Mouse (Mus musculus) kidney, postnatal 10 days (tissue): ENCODE results near the gene Bcar3.
"Not testable (repeated sequence)": the region's sequence is repeated elsewhere in the genome, so short reads cannot be mapped to it uniquely, and the experiment has no call there.

Experiments used
- DNase-seq: peaks from one replicate; pipeline ENCODE4 v3.0.0; 2021; ENCODE audit warnings: mixed read lengths

Gene Bcar3

DNA sequence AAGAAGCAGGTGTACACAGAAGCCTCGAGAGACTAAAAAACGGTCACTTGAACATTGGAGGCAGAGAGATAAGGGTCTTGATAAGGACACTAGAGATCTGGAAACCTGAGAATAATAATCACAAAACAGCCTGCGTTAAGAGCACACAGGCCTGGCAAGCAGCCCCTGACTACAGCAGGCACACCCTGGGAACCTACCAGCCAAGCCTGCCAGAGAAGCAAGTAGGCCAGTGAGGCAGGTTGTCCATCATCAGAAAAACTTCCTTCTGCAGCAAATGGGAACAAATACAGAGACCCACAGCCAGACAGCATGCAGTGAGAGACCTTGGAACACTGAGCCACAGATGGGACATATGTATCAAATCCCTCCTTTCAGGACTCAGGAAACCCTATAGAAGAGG is 93.8 kb downstream of the Bcar3 start:
- DNase-seq = no peak

DNA sequence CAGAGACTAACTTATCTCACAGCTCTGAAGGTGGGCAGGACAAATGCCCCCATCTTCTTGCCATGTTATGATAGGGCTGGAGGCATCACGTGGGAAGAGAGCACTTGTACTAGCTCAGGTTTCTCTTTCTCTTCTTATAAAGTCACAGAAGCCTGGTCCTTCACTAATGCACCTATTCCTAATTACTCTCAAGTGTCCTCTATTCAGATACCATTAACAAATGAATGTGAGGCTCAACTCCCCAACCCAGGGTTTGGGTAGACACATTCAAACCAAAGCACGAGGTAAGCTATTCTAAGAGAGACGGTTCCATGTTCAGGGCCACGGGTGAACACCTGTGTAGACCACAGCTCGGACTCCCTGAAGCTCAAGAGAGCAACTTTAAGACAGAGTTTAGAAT is 96.0 kb downstream of the Bcar3 start:
- DNase-seq = no peak

DNA sequence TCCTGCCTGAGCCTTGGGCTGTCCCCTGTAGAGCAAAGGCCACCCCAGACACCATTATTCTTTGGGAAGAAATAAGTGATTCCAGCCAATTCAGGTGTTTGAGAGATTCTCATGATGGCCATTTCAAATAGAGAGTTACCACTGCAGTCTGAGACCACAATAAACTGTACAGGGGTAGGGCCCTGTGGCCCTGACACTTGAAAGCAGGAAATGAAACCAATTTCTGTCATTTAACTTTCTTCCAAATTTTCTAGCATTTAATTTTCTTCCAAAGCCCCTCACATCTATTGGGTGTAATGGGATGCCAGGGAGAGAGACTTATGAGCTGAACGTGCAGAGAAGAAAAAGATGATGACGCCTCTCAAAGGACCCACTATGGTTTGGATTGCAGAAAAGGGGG is 97.2 kb downstream of the Bcar3 start:
- no peak for DNase-seq

DNA sequence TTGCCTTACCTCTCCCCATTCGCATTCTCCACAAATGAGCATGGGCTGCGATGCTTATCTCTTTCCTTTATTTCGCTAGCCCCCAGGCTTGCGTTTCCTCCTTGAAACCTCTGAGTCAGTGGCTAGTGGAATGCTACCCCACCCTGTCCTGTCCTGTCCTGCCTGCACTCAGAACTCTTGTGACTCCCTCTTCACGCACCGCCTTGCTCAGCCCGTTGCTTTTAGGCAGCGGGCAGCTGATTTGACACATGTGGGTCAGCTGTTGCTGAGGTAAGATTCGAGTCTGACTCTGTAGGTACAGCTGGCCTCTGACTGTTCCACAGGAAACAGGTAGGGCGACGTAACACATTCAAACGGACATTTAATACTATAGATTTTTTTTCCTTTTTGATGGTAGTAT is 97.9 kb downstream of the Bcar3 start:
- no peak for DNase-seq

- not testable (repeated sequence) for DNase-seq
These were observed 99.5 kb downstream of the Bcar3 start for GRCm38 (mm10) chr3:122393411-122393810.

DNA sequence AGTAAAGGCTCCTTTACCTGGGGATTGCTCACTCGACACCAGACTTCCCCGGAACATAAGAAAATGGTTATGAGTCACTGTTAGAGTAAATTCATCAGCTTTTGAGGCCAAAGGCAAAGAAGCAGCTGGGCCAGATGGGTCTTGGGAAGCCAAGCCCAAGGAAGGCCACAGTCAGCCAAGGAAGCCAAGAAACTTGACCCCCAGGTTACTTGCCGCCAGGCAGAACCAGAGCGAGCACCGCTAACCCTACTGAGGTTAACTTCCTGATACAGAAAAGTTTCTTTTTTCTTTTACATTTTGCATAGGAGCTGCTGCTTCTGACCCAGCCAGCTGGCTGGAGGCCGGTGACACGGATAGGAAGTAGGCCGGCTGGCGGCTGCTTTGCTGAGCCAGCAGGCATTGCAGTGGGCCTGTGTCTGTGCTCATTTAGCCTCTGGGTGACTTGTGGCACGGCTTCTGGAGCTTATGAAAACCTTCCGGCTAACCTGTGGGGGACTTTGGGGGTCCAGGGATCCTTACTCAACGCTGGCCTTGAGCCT is 100.0 kb downstream of the Bcar3 start:
- peak; percentile 41 for DNase-seq

GRCm38 (mm10) chr3:122396957-122397356 is 103.0 kb downstream of the Bcar3 start:
- no peak for DNase-seq

DNA sequence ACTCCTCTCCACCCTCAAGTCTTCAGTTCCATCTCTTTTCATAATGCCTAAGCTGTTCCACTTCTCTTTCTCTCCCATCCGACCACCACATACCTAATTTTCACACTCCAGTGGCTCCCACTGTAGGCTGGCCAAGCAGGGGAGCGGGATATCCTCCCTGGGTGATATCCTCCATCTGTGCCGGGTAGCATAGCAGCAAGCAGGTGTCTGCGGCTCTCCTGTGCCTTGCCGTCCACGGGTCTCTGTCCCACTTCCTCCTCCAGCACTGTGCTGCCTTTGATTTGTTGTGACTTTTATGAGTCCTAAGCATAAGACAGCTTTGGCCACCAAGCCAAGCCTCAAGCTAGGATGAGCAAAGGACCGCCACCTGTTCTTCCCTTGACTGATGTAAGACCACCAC is 103.5 kb downstream of the Bcar3 start:
- no peak for DNase-seq

DNA sequence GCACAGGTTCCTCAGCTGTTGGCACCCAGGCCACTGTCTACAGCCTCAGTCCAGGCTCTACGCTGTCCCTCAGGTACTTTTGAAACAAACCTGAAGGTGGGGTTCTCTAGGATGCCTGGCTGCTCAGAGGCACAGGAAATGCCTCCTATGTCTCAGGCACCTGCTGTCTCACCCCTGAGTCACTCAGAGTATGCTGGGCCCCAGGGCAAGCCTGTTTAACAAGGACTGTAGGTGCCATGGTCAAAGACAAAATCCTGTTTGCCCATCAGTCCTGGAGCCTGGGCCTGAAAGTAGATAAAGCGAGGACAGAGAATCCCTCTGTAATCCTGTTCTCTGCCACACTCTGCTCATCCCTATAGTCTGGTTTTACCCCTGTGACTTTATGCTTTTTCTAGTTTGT is 107.1 kb downstream of the Bcar3 start:
- DNase-seq = no peak

GRCm38 (mm10) chr3:122402143-122402542 is 108.2 kb downstream of the Bcar3 start:
- no peak for DNase-seq

- DNase-seq = no peak
These were observed 110.1 kb downstream of the Bcar3 start for GRCm38 (mm10) chr3:122403860-122404557.

- DNase-seq = no peak
These were observed 111.4 kb downstream of the Bcar3 start for GRCm38 (mm10) chr3:122405203-122405956.

- no peak for DNase-seq
These were observed 112.5 kb downstream of the Bcar3 start for GRCm38 (mm10) chr3:122406416-122406815.

DNA sequence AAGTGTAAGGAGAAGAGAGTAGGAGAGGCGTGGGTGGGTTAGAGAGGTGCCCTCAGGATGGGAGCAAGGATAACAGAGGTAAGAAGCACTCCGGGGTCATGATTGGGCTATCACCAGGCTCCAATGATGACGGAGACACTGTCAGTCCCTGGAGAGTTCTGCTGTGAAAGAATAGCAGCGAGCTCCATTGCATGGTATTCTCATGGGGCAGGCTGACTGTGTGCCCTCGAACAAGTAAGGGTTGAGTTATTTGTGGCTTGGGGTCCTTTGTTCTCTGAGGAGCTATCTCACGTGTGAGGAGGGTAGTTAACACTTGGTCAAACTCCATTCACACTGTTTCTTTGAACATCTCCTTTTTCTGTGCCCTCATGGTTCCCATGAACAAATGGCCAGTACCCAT is 113.8 kb downstream of the Bcar3 start:
- no peak for DNase-seq

GRCm38 (mm10) chr3:122408798-122409311 is 114.9 kb downstream of the Bcar3 start:
- peak; percentile 20 for DNase-seq

GRCm38 (mm10) chr3:122411590-122411989 is 117.7 kb downstream of the Bcar3 start:
- DNase-seq = no peak

- DNase-seq = peak; percentile 24
These were observed 120.0 kb downstream of the Bcar3 start for GRCm38 (mm10) chr3:122413729-122414561.

GRCm38 (mm10) chr3:122414868-122415267 is 120.9 kb downstream of the Bcar3 start:
- DNase-seq = no peak

DNA sequence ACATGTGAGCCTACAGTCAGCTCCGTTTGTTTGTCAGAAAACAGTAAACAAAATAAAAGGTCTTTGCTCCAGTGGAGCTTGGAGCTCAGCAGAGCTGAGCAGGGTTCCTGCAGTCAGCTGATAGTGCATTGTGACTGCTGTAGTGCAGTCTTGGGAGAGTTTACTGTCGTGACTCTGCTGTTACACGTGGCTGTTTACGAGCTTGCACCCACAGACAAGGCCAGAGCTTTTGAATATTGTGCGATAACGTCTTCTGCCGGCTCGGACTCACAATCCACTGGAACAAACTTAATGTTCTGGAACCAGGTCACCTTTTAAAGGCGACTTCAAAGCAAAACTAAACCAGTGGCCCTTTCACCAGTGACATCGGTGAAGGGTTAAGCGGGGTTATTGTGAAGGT is 123.5 kb downstream of the Bcar3 start:
- DNase-seq = no peak

GRCm38 (mm10) chr3:122418564-122419274 is 124.8 kb downstream of the Bcar3 start:
- DNase-seq = no peak

GRCm38 (mm10) chr3:122419610-122420409 is 125.9 kb downstream of the Bcar3 start:
- peak; percentile 86 for DNase-seq

DNA sequence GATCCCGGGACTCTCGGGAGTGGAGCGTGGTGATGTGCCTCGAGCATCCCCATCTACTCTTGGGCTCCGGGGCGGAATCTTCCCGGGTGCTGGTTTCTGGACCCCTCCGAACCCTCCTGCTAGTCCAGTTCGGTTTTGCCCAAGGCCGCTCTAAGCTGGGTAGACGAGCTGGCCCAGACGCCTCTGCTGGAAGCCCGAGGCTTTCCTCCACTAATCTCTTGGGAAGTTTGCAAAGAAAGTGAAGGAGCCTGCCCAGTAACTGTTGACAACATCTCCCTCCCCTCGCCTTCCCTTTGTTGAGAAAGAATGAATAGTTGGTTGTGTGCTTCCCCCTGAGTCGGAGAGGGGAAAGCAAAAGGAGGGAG is 126.5 kb downstream of the Bcar3 start:
- DNase-seq = peak; percentile 52
